Mouse (Mus musculus): ENCODE results near the gene 2210017I01Rik.

The 2210017I01Rik gene

GRCm38 (mm10) chr3:92565418-92565817 lies 41.9 kb downstream of the 2210017I01Rik start:
- DNase-seq (ENCODE audit: low spot score), result no peak

Data from urinary bladder, postnatal 25 days (tissue).